Mouse (Mus musculus) lung, postnatal 25 days (tissue): Measurements from ENCODE around the gene Camsap1.

Experiments used
- DNase-seq: peaks from one replicate; pipeline ENCODE4 v3.0.0; 2022; ENCODE audit warnings: low spot score

Gene Camsap1

DNA sequence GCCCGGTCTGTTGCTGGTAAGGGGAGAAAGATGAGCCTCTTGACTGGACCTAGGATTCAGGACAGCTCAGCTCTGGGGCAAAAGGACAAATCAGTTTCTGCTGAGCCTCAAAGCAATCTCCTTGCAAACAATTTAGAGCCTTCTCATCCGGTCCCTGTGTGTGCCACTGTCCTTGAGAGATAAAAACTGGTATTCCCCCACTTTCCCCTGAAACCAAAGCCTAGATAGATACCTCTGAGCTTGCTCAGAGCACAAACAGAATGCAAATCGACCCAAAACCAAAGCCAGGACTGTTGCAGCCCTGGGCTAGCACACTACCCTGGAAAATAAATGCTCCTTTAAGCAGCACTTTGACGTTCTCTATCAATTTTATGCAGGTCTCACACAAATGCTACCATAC is 4.1 kb downstream of the Camsap1 start:
- no peak for DNase-seq

DNA sequence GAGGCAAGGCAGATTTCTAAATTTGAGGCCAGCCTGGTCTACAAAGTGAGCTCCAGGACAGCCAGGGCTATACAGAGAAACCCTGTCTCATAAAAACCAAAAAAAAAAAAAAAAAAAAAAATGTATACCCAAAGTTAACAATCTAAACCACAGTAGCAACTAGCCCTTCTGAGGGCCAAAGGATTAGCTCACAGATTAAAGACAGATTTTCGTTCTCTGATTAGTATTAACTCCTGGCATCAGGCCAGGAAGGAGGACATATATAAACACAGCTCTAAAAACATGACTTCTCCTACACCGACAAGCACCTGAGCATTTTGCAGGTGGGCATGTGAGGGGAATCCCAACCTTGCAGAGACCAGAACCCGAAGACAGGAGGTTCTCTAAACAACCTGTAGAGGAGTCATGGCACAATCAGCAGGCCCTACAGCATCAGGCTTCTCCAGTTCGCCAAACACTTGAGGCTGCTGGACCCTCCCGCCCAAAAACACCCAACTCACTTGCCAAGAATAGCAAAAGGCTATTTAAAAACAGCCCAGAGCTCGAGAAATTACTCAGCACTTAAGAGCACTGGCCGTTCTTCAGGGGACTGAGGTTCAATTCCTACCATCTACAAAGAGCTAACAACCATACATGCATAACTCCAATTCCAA is 5.4 kb downstream of the Camsap1 start:
- DNase-seq: peak; percentile 23

DNA sequence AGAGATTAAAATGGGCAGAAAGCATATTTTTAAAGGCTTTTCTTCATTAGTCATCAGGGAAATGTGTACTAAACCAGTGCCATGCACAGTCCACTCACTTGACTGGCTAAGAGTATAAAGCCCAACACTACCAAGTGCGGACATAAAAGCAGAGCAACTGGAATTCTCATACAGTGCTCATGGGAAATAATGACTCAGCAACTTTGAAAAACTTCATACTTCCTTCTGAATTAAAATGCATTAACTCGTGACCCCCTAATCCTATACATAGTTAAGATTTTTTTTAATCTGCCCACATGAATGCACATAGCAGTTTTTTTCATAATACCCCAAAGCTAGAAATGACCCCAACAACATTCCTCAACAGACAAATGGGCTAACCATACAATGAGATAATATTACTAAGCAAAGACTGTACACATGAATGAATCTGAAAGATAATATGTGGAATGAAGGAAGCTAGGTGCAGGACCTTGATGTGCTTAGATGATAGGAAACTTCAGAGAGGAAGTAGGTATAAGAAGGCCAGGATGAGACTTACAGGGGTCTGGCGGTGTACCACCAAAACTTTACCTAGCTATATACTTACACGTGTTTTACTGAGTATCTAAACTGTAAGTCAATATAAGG is 7.8 kb downstream of the Camsap1 start:
- DNase-seq: no peak

DNA sequence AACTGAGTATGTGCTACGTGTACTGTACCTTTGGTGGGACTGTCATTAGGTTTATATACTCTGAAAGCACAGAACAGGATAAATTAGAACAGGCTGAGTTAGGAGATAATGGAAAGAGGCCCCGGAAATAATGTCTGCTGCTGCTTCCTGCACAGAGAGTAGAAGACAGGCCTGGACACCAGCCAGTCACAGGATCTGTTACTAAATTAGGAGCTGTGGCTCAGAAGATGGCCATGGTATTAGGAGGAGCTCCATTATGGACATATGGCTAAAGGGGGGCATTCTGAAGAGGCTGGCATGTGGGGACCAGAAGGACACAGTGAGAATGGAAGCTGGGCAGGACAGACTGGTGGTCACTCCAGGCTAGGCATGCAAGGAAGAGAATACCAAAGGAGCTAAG is 12.7 kb downstream of the Camsap1 start:
- no peak for DNase-seq

DNA sequence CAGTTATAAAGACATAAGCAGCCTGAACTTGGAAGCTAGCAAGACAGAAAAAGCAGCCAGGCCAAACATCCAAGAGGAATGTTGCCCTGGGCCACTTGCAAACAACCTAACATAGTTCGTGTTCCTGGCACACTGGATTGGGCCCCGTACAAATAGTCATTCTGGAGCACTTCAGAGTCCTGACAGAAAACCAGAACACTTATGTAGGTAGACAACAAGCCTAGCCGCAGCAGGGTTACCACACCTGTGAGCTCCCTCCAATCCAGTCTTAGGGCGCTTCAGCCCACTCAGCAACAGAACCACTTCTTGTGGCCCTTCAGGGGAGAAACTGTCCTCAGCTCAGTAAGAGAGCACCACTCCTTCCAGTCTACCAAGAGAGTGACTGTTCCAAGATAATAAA is 13.8 kb downstream of the Camsap1 start:
- DNase-seq: peak; percentile 83

DNA sequence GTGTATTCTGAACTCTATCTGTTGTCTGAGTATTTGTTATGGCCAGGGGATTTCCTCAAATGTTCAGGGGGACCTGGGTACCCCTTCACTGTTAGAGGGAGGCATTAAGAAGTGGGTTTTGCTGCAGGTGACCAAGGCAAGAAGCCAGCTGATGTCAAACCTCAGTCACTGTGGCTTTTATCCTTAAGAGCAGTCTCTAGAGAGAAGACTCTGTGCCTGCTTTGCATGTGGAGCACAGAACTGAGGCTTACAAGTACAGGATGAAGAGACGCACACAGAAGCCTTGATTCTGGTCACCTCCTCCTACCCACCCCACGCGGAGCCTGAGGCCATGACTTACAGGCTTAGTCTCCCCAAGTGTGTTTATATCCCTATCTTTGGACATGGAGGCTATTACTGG is 33.8 kb downstream of the Camsap1 start:
- no peak for DNase-seq

DNA sequence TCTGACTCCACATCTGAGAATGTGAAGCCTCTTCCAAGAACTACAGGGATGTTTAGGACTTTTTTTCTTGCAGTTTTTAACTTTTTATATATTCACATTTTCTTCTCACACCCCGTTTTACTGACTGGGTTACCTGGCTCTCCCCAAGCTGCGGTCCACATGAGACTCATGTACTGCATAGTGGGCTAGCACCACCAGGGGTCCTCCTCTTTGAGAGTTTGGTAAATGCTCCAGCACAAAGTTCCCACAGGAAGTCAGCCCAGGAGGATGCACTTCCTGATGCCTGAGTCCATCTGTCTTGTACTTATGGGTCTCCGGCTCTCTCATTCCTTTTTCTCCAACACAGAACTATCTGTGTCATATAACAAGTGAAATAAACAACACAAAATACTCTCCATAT is 35.1 kb downstream of the Camsap1 start:
- no peak for DNase-seq

DNA sequence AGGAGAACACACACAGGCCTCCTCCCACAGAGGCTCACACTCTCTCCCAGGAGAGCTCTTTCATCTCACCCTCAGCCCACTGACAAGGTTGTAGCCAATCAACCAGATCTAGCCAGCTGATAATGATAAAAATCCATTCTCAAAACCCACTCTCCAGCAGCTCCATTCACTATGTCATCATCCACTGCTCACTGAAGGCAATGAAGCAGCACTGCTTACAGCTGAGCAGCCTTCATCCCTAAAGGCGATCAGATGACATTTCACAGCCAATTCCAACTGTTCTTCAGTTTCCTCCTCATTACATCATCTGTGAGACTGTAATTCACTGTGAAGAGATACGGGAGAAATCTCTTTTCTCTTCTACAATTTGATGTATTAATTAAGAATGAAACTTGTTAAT is 39.3 kb downstream of the Camsap1 start:
- no peak for DNase-seq

DNA sequence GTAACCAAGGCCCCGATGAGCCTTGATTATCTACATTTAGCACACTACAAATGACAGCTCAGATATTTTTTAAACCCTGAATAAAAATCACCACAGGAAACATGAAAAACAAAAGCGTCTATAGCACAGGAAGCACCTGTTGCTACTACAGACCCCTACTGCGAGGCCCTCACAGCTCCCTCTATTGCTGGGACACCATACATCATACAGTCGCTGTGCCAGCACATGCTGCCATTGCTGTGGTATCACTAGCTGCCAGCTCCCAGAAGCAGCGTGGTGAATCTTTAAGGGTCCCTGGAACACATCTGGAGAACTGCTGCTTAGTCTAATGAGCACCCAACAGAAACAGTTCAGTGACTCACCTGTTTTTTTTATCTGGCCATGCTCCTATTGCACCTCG is 42.6 kb downstream of the Camsap1 start:
- no peak for DNase-seq

DNA sequence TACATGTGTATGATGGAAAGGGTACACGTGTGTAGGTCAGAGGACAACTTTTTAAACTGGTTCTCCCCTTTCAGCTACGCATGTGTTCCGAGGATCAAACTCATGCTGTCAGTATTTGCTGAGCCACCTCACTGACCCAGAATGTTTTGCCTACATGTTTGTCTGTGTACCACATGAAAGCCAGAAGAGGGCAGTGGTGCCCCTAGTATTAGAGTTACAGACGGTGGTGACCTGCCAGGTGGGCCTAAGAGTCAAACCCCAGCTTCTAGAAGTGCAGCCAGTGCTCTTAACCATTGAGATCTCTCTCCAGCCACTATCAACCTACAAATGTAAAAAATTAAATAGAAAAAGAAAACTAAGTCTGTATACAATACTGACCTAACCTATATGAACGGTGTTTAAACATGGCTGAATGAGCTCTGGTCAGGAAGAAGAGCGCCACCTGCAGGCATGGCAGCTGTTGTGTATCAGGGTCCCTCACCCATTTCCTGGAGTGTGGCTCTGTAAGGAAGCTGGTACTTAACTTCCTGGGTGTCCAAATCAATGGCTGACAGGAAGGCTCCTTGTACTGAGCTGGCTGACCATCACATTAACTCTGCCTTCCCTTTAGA is 51.7 kb downstream of the Camsap1 start:
- DNase-seq: peak; percentile 9

DNA sequence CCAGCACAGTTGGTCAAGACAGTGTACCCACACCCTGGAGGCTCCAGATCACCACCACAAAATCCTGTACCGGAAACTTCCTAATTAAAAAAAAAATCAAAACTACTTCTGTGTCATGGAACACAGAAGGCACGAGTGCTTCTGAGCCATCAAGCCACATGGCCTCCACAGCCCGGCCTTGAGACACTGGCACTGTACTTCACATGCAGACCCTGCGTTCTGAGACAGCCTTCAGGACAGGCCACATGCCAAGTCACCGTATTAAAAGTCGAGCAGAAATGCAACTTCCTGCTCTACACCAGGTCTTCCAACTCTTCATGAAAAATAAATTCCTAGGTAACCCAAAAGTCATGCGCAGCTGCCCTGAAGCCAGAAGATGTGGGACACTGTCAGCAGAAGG is 55.3 kb downstream of the Camsap1 start:
- DNase-seq: no peak

DNA sequence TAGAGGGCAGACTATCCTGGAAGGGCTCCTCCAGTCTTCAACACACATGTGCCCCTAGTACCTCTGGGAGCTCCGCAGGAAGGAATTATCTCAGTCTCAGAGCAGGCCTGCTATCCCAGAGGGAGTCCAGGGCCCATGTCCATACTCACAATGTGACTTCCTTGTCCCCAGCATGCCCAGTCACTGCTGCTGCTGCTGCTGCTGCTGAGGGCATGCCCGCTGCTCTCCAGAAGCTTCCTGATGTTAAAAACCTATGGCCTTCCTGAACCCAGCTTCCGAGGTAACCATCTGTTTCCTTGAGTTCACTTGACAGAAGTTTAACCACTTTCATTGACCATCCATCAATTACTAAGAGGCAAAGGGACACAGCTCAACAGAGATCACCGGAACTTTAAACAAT is 58.1 kb downstream of the Camsap1 start:
- no peak for DNase-seq

DNA sequence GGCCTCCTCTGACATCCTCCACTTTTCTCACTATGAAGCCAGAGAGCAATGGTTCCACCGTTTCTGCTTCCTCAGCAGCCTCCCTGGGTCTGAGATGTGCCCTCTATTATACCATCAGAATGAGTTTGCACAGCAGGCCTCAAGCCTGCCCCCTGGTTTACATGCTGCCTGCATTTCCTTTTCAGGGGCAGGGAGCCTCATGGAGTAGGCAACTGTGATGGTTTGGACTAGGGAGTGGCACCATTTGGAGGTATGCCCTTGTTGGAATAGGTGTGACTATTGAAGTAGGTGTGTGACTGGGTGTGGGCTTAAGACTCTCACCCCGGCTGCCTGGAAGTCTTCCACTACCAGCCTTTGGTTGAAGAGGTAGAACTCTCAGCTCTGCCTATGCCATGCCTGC is 59.3 kb downstream of the Camsap1 start:
- no peak for DNase-seq

DNA sequence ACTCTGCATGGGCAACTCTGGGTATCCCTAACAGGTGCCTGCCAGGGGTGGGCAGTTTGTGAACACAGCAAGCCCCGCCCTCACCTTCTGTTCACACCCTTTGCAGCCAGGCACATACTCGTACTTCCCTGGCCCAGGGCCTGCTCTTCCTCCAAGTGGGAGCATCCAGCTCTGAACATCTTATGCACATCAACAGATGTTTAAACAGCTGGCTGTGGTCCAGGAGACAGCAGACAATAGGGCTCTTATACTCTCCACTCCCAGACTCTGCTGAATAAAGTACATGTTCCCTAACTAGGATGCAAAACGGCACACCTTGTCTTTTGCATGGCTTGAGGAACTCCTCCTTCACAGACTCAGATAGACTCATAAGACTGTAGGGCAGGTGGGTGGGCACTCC is 63.1 kb downstream of the Camsap1 start:
- no peak for DNase-seq

DNA sequence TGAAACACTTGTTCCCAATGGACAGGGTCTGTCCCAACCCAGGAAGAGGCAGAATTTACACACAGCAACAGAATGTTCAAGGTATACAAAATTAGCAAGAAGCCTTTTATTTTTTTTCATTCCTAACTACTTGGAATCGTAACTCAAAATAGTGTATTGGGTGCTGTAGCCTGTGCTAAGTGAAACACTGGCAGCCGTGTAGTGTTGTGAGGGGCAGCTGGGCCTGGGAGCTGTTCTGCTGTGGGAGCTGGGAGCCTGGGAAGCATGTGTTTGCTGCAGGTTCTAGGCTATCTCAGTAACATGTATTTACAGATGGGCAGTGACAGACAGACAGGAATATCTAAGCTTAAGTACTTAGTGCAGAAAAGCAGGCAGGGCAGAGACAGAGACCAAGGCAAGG is 64.7 kb downstream of the Camsap1 start:
- no peak for DNase-seq

DNA sequence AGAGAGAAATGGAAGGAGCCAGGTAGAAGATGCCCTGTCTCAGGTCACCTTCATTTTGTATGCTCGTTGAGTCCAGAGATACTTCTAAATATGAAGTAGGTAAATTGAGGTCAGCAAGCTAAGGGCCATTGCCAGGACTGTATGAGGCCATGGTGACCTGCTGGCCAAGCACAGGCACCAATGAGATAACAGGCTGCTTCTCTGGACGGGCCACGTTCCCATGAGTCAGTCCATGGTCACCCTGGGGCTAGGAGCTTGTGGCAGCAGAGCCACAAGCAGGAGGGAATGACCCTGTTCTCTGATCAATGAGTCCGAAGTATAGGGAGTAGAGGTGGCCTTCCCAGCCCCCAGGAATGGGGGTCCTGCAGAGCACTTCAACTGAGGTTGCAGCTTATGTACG is 68.3 kb downstream of the Camsap1 start:
- DNase-seq: no peak

DNA sequence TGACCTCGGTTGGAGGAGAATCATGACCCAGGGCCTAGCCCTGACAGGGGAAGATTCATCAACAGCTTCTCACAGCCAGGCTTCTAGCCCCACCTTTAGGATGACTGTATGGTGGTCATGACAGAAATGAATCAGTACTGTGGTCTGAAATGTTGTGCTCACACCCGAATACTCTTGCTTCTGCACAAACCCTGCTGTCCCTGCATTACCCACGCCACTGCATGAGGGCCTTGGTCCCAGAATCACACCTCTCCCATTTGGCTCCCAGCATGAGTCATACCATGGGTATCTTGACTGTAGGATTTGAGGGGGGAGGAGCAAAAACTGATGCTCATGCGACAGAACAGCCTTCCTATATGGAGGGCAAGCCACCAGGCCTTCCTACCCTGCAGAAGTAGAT is 68.9 kb downstream of the Camsap1 start:
- DNase-seq: no peak

DNA sequence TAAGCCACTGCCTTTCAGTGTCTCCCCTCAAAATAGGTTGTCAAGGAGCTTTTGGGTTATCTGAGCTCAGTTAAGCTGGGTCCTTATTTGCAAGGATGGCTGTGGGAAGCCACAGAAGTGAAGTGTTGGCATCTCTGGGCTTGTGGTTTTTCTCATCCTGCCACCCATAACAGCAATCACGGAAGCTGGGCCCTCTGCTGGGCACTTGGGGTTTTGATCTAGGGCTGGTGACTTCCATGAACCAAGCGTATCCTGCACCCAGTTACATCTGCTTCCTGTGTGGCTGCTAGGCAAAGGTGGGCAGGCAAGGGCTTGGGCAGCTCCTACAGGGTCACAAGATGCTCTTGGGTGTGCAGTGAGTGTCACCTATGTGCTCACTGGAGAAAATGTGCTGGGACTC is 69.8 kb downstream of the Camsap1 start:
- DNase-seq: no peak

DNA sequence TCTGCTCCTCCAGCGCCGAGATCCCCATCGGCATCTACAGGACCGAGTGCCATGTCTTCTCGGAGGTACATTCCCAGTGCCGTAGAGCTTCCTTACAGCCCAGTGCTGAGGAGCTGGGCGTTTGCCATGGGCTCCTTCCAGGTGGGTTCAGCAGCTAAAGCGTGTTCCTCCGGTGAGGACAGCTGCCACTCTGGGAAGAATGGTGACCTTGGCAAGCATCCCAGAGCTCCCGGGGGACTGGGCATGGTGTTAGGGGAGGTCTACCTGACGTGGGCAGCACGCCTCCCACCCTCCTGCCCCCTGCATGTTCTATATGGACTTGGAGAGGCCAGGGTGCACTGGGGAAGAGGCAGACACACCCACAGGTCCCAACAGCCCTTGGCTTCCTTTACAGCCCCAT is 73.2 kb downstream of the Camsap1 start:
- DNase-seq: no peak

DNA sequence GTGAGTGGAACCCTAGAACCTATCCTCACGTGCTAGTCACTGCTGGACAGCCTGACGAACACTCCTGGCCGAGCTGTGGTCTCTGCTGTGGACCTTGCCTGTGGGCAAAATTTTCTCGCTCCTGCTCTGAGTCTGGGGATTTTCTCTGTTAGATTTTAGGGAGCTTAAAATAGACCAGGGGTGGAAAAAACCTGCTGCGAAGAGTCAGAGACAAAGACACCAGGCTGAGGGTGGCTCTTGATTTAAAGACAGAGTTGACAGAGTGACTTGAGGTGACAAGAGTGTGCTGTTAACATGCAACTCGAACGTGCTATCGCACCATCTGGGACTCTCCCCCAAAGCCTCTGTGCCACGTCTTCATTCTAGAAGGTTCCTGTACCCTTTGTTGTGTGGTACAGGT is 84.1 kb downstream of the Camsap1 start:
- DNase-seq: no peak

DNA sequence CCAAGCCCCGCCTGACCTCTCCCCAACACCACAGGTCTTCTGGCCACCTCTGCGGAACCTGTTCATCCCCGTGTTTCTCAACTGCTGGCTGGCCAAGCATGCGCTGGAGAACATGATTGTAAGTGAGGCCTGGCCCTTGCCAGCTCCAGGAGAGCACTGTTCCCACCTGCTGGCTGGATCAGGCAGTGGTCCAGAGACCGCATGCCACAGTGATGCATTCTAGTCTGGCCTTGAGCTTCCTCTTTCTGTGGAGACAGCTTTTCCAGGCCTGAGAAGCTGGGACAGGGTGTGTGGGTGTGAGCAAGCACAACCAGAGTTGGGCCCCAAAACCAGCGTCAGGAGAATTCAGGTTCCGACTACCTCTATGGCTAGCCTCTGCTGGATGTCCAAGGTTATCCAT is 90.6 kb downstream of the Camsap1 start:
- no peak for DNase-seq

DNA sequence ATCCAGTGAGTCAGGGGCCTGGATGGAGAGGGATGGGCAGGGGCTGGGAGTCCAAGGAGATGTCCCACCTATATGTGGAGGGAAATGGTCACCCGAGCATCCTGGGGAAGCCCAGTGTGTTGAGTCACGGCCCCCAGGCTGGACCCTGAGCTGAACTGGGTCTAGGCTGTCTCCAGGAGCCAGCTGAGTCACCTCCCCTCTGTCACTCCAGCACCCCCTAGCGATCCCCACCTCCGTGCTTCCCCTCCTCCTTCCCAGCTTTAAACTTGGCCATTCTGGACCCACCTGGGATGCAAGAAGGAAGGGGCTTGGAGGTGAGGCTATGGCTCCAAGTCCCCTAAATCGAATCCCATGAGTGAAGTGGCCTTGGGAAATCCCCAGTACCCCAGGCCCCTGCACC is 94.9 kb downstream of the Camsap1 start:
- no peak for DNase-seq

DNA sequence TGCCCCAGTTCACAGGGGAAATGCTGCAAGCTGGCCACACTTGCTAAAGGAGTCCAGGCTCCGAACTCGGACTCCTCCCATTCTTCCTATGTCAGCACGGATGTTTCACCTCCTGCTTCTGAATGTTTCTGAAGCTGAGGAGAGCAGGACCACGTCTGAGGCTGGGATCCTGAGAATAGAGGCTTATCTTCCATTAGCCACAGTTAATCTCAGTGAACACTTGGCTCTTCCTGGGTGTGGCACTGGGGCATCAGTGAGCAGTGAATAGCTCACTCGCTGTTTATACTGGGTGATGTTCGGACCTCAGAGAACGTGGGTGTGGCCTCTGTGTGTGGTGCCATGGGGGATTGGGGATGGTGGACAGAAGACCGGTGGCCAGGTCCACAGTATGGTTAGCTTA is 95.9 kb downstream of the Camsap1 start:
- DNase-seq: no peak

DNA sequence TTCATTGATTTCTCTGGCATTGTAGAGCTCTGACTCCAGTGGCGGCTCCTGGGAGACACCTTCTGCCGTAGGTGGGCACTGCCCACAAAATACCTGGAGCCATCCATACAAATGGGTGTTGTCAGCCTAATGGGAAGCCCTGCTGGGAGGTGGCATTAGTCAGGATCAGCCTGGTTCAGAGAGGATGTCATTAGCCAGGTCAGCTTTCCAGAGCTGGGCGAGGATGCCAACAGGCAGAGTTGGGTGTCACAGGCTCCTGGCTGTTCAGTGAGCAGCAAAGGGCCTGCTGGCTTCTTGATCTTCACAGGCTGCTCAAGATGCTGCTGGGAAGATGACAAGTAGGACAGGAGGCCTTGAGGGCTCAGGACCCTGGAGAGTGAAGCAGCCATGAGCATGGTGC is 98.3 kb downstream of the Camsap1 start:
- DNase-seq: no peak
